In the genomic region with DNA sequence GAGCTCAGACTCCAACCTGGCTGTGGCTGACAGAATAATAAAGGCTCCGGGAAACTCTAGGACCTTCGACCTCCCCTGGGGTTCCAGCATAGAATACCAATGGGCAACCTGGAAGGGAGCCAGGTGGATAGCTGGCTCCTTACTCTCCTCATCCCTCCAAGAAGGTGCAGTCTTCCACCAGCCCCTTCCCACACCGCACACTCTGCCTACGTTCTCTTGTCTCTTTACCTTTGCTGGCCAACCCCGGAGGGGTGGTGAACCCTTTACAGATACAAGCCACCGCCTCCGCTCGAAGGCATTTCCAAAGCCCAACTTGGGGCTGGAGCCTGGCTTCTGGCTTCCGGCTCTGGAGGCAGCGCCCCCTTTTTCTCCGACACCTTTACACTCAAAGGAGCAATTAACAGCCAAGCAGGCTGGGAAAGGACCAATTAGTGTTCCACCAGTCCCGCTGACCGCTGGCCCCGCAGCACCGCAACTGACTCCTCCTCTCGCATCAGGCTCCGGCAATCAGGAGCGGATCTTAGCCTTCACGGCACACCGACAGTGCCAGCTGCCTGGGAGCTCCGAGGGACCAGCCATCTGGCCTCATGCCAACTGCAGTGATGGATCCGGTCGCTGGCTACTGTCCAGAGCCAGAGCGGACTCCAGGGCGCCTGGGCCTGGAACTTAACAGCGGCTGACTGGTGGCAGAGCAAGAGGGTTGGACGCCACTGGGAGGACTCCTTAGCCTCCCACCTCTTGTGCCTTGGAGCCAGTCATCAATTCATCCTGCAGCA, we compare ENCODE assay signal across 9 mouse cellular contexts. TPM values are rescaled to one million over a fixed set of nuclear protein-coding genes. Genes with fewer than 3 reads are reported as not detected.
DNase-seq lines count a peak whose midpoint lies in the region; ATAC-seq and TF ChIP-seq lines count a peak whose summit lies in the region.
"Had no signal": no experiment of that assay in that cellular context is flagged by ENCODE, and none has a peak within 500 bp of the region (broad histone marks: within the 10 kb centered on the region; RNA-seq: fewer than 3 reads in every experiment).

No protein-coding gene starts in this region.

- no peaks in the 10 kb centered on the region for H3K36me3 ChIP-seq in megakaryocyte, embryonic 14.5 days (replicated peaks; ENCODE audit: low read length)
- no peaks in the 10 kb centered on the region for H3K36me3 ChIP-seq in forebrain, embryonic 13.5 days (ENCODE audit: poor library complexity, severe bottlenecking)
- H3K36me3 ChIP-seq in heart, embryonic 14.5 days (ENCODE audit: control insufficient read depth, insufficient read depth, low read length), result no peaks in the 10 kb centered on the region
- H3K36me3 ChIP-seq in kidney, postnatal 0 days (ENCODE audit: insufficient read depth, low read length), result no peaks in the 10 kb centered on the region
- H3K36me3 ChIP-seq in midbrain, postnatal 0 days (ENCODE audit: insufficient read depth, low read length), result no peaks in the 10 kb centered on the region

- WGBS in forebrain, embryonic 13.5 days, result under 1% methylated on average over 27 of the region's 27 CpGs
- WGBS in heart, embryonic 14.5 days, result under 1% methylated on average over 27 of the region's 27 CpGs
- WGBS in kidney, postnatal 0 days, result 3% methylated on average over 27 of the region's 27 CpGs
- 2% methylated on average over 27 of the region's 27 CpGs for WGBS in midbrain, postnatal 0 days

- H3K9ac ChIP-seq in forebrain, embryonic 13.5 days, result peak overlapping the region; percentile 40
- H3K9ac ChIP-seq in heart, embryonic 14.5 days (ENCODE audit: low read length), result peak overlapping the region; percentile 54
- H3K9ac ChIP-seq in kidney, postnatal 0 days (ENCODE audit: low read depth, low read length), result 0 out of 2 replicates have a peak overlapping the region, but pooled peaks have one; percentile 10
- H3K9ac ChIP-seq in midbrain, postnatal 0 days (replicated peaks; ENCODE audit: low read length, poor library complexity, severe bottlenecking), result 0 out of 2 replicates have a peak overlapping the region, but pooled peaks have one; percentile 5

- ATAC-seq in megakaryocyte, adult 5-6 weeks (ENCODE audit: poor library complexity, severe bottlenecking), result no peak
- ATAC-seq in forebrain, embryonic 13.5 days, result peak; percentile 88
- peak; percentile 70 for ATAC-seq in heart, embryonic 14.5 days (ENCODE audit: insufficient number of reproducible peaks, insufficient read depth, low FRiP score, low read depth)
- peak; percentile 81 for ATAC-seq in kidney, postnatal 0 days (replicated peaks; ENCODE audit: low FRiP score, low read depth)
- peak; percentile 81 for ATAC-seq in midbrain, postnatal 0 days (ENCODE audit: low FRiP score)

- H3K4me2 ChIP-seq in forebrain, embryonic 13.5 days, result peak overlapping the region; percentile 55
- H3K4me2 ChIP-seq in heart, embryonic 14.5 days (ENCODE audit: low read length), result peak overlapping the region; percentile 84
- peak overlapping the region; percentile 58 for H3K4me2 ChIP-seq in kidney, postnatal 0 days (ENCODE audit: low read length)
- H3K4me2 ChIP-seq in midbrain, postnatal 0 days (ENCODE audit: low read depth, low read length, poor library complexity, severe bottlenecking), result peak overlapping the region; percentile 54

- peak; percentile 20; the same call in 1 of the 2 replicates for TF ChIP-seq CTCF in kidney, postnatal 0 days (IDR thresholded peaks at IDR 0.05; ENCODE audit: low read depth)
- no peak; the same call in 1 of the 2 replicates for TF ChIP-seq CTCF in midbrain, postnatal 0 days (IDR thresholded peaks at IDR 0.05)

- peak overlapping the region; percentile 63 for H3K27ac ChIP-seq in forebrain, embryonic 13.5 days
- peak overlapping the region in 1 of 2 experiments; percentile 28; a peak in 1 of 4 replicates for H3K27ac ChIP-seq in heart, embryonic 14.5 days (replicated peaks in 1 of 2; ENCODE audit: control insufficient read depth in 1 of 2, insufficient read depth in 1 of 2, low read depth in 2 of 2, low read length in 2 of 2)
- H3K27ac ChIP-seq in kidney, postnatal 0 days, result no peak overlapping the region
- peak overlapping the region; percentile 51; the same call in 1 of the 2 replicates for H3K27ac ChIP-seq in midbrain, postnatal 0 days (ENCODE audit: low read depth, low read length)
- H3K27ac ChIP-seq: macrophage had no signal

- H3K4me3 ChIP-seq in megakaryocyte, embryonic 14.5 days (replicated peaks), result peak overlapping the region; percentile 47
- peak overlapping the region; percentile 32 for H3K4me3 ChIP-seq in forebrain, embryonic 13.5 days
- peak overlapping the region; percentile 36 to 40 for H3K4me3 ChIP-seq in heart, embryonic 14.5 days (ENCODE audit: control insufficient read depth in 1 of 2, insufficient read depth in 1 of 2, low read depth in 1 of 2, low read length in 2 of 2)
- H3K4me3 ChIP-seq in kidney, postnatal 0 days (replicated peaks; ENCODE audit: low read depth, low read length), result peak overlapping the region; percentile 17
- H3K4me3 ChIP-seq in midbrain, postnatal 0 days (ENCODE audit: low read depth, low read length), result peak overlapping the region; percentile 24

- peak; percentile 76 for DNase-seq in kidney, postnatal 0 days (ENCODE audit: low spot score)
- DNase-seq in liver, result peak; percentile 52
- peak; percentile 94 for DNase-seq in midbrain, postnatal 0 days (ENCODE audit: low spot score)
- DNase-seq in testis, postnatal 10 days (ENCODE audit: low spot score), result peak; percentile 83

- H3K9me3 ChIP-seq in megakaryocyte, embryonic 14.5 days, result no peaks in the 10 kb centered on the region
- H3K9me3 ChIP-seq in forebrain, embryonic 13.5 days (replicated peaks), result no peaks in the 10 kb centered on the region
- no peaks in the 10 kb centered on the region for H3K9me3 ChIP-seq in heart, embryonic 14.5 days (ENCODE audit: control insufficient read depth, low read length)
- no peaks in the 10 kb centered on the region for H3K9me3 ChIP-seq in kidney, postnatal 0 days (replicated peaks; ENCODE audit: low read length)
- H3K9me3 ChIP-seq in midbrain, postnatal 0 days (ENCODE audit: low read length), result no peaks in the 10 kb centered on the region

- H3K27me3 ChIP-seq in megakaryocyte, embryonic 14.5 days (replicated peaks), result peaks cover 66% of the 10 kb centered on the region
- no peaks in the 10 kb centered on the region for H3K27me3 ChIP-seq in forebrain, embryonic 13.5 days
- no peaks in the 10 kb centered on the region for H3K27me3 ChIP-seq in heart, embryonic 14.5 days (ENCODE audit: control insufficient read depth, insufficient read depth, low read length)
- H3K27me3 ChIP-seq in kidney, postnatal 0 days (ENCODE audit: insufficient read depth, low read length), result no peaks in the 10 kb centered on the region
- no peaks in the 10 kb centered on the region for H3K27me3 ChIP-seq in midbrain, postnatal 0 days (ENCODE audit: insufficient read depth, low read length)

- peaks cover 10% of the 10 kb centered on the region for H3K4me1 ChIP-seq in megakaryocyte, embryonic 14.5 days
- H3K4me1 ChIP-seq in forebrain, embryonic 13.5 days, result peaks cover 28% of the 10 kb centered on the region
- peaks cover 5 to 11% of the 10 kb centered on the region in 2 experiments for H3K4me1 ChIP-seq in heart, embryonic 14.5 days (ENCODE audit: control insufficient read depth in 2 of 2, insufficient read depth in 2 of 2, low read length in 2 of 2)
- H3K4me1 ChIP-seq in kidney, postnatal 0 days (replicated peaks; ENCODE audit: insufficient read depth, low read length), result 0 out of 2 replicates have a peak, but pooled peaks cover 7% of the 10 kb centered on the region
- no peaks in the 10 kb centered on the region for H3K4me1 ChIP-seq in midbrain, postnatal 0 days (ENCODE audit: insufficient read depth, low read length)

RNA-seq across cellular contexts. Expression of gene Cbfb, which starts 17.7 kb away (rescaled TPM):
- polyA plus RNA-seq in megakaryocyte, embryonic 14.5 days (2012; ENCODE audit: insufficient read depth, low replicate concordance), result 2.1 and 15.3 TPM in 2 replicates
- total RNA-seq in megakaryocyte, adult 5-6 weeks (2015), result 178 and 200 TPM in 2 replicates
- total RNA-seq in megakaryocyte, adult 5-6 weeks (2017), result 204 and 207 TPM in 2 replicates
- 38.3 and 40.1 TPM in 2 replicates for polyA plus RNA-seq in forebrain, embryonic 13.5 days (2015; fragmentation: Nextera tagmentation; extraction: Ambion mirVana)
- 52.3 and 52.9 TPM in 2 replicates for polyA plus RNA-seq in heart, embryonic 14.5 days (2014; fragmentation: Nextera tagmentation; extraction: Ambion mirVana)
- 59.6 and 59.7 TPM in 2 replicates for polyA plus RNA-seq in kidney, postnatal 0 days (2015; fragmentation: Nextera tagmentation; extraction: Ambion mirVana)
- total RNA-seq in midbrain, postnatal 0 days (2014; rRNA removed), result 43.9 and 46.1 TPM in 2 replicates
- 16.2 and 17.5 TPM in 2 replicates for polyA plus RNA-seq in midbrain, postnatal 0 days (2015; fragmentation: Nextera tagmentation; extraction: Ambion mirVana)

RNA-seq across cellular contexts. Expression of gene Ces4a, which starts 21.2 kb away (rescaled TPM):
- not detected in 2 replicates for polyA plus RNA-seq in megakaryocyte, embryonic 14.5 days (2012; ENCODE audit: insufficient read depth, low replicate concordance)
- total RNA-seq in megakaryocyte, adult 5-6 weeks (2015), result not detected in 2 replicates
- not detected in 2 replicates for total RNA-seq in megakaryocyte, adult 5-6 weeks (2017)
- polyA plus RNA-seq in forebrain, embryonic 13.5 days (2015; fragmentation: Nextera tagmentation; extraction: Ambion mirVana), result 0.09 TPM in 1 of 2 replicates, not detected in the other
- polyA plus RNA-seq in heart, embryonic 14.5 days (2014; fragmentation: Nextera tagmentation; extraction: Ambion mirVana), result not detected in 2 replicates
- not detected in 2 replicates for polyA plus RNA-seq in kidney, postnatal 0 days (2015; fragmentation: Nextera tagmentation; extraction: Ambion mirVana)
- total RNA-seq in midbrain, postnatal 0 days (2014; rRNA removed), result not detected in 2 replicates
- 0.06 TPM in 1 of 2 replicates, not detected in the other for polyA plus RNA-seq in midbrain, postnatal 0 days (2015; fragmentation: Nextera tagmentation; extraction: Ambion mirVana)
- polyA plus RNA-seq: macrophage had no signal
